ENCODE assay signal across 9 mouse cellular contexts in genomic region chrX:59566017-59566679, GRCm38 (mm10). TPM values are rescaled to one million over a fixed set of nuclear protein-coding genes. Genes with fewer than 3 reads are reported as not detected.
DNase-seq lines count a peak whose midpoint lies in the region; ATAC-seq and TF ChIP-seq lines count a peak whose summit lies in the region.
"Had no signal": no experiment of that assay in that cellular context is flagged by ENCODE, and none has a peak within 500 bp of the region (broad histone marks: within the 10 kb centered on the region; RNA-seq: fewer than 3 reads in every experiment).

No protein-coding gene starts in this region.

- no peak overlapping the region for H3K9ac ChIP-seq in liver, postnatal 0 days (replicated peaks)
- H3K9ac ChIP-seq in forebrain, postnatal 0 days = peak overlapping the region; percentile 64
- H3K9ac ChIP-seq: liver, embryonic 14.5 days had no signal

- no peak for TF ChIP-seq CTCF in liver, postnatal 0 days (IDR thresholded peaks at IDR 0.05; ENCODE audit: low read depth)
- TF ChIP-seq CTCF in cerebellum, adult 2 months (IDR thresholded peaks at IDR 0.05; ENCODE audit: borderline replicate concordance, insufficient read depth, low read depth, low read length) = no peak
- TF ChIP-seq CTCF in forebrain, postnatal 0 days (IDR thresholded peaks at IDR 0.05; ENCODE audit: low read depth) = peak; percentile 45
- TF ChIP-seq CTCF in olfactory bulb, adult 2 months (IDR thresholded peaks at IDR 0.05; ENCODE audit: insufficient read depth, low read depth, low read length) = no peak

- H3K4me2 ChIP-seq in liver, postnatal 0 days (ENCODE audit: low read depth, low read length) = 0 out of 2 replicates have a peak overlapping the region, but pooled peaks have one; percentile 69
- H3K4me2 ChIP-seq in forebrain, postnatal 0 days (ENCODE audit: low read depth) = peak overlapping the region; percentile 52

- no peaks in the 10 kb centered on the region for H3K9me3 ChIP-seq in liver, postnatal 0 days (ENCODE audit: low read length)
- no peaks in the 10 kb centered on the region for H3K9me3 ChIP-seq in forebrain, postnatal 0 days (ENCODE audit: low read length)

- H3K4me1 ChIP-seq in liver, postnatal 0 days (ENCODE audit: insufficient read depth) = no peaks in the 10 kb centered on the region
- 0 out of 2 replicates have a peak, but pooled peaks cover 3% of the 10 kb centered on the region for H3K4me1 ChIP-seq in cerebellum, adult 2 months (ENCODE audit: control insufficient read depth, insufficient read depth, low read length)
- H3K4me1 ChIP-seq in forebrain, postnatal 0 days (ENCODE audit: insufficient read depth) = no peaks in the 10 kb centered on the region
- H3K4me1 ChIP-seq in olfactory bulb, adult 2 months (ENCODE audit: control insufficient read depth, insufficient read depth, low read length) = peaks cover 2% of the 10 kb centered on the region; the same call in 1 of the 2 replicates

- WGBS in liver, postnatal 0 days (ENCODE audit: insufficient replicate concordance) = 33% methylated on average over 18 of the region's 18 CpGs
- WGBS in cerebellum, adult 2 months = 12% methylated on average over 18 of the region's 18 CpGs
- 36% methylated on average over 18 of the region's 18 CpGs for WGBS in forebrain, postnatal 0 days
- 34% methylated on average over 18 of the region's 18 CpGs for WGBS in olfactory bulb, adult 2 months

- H3K36me3 ChIP-seq in liver, postnatal 0 days (replicated peaks; ENCODE audit: insufficient read depth, low read length) = no peaks in the 10 kb centered on the region
- H3K36me3 ChIP-seq in forebrain, postnatal 0 days (ENCODE audit: insufficient read depth) = no peaks in the 10 kb centered on the region

- no peak for DNase-seq in liver, postnatal 0 days
- no peak for DNase-seq in liver
- peak; percentile 45 to 55 for DNase-seq in cerebellum, adult 2 months
- peak; percentile 65 for DNase-seq in forebrain, postnatal 0 days
- DNase-seq in left cerebral cortex, postnatal 25 days (ENCODE audit: low spot score in 2 of 2) = peak; percentile 6 to 8
- no peak for DNase-seq in urinary bladder, postnatal 14 days (ENCODE audit: low spot score)
- DNase-seq in urinary bladder, postnatal 10 days (ENCODE audit: low spot score) = no peak

- intact Hi-C loops in left cerebral cortex, postnatal 25 days (cut with DNase I) = loop anchor here (5.0 kb wide), 2 partner anchors 384 to 836 kb away; no protein-coding TSS in a partner anchor

- no peak for ATAC-seq in liver, postnatal 0 days
- ATAC-seq in forebrain, postnatal 0 days = peak; percentile 68

- no peak overlapping the region for H3K4me3 ChIP-seq in liver, postnatal 0 days (ENCODE audit: low read depth, low read length)
- peak overlapping the region; percentile 86 for H3K4me3 ChIP-seq in cerebellum, adult 2 months (replicated peaks; ENCODE audit: insufficient read depth, low read depth, low read length)
- H3K4me3 ChIP-seq in forebrain, postnatal 0 days (ENCODE audit: low read depth, low read length) = peak overlapping the region; percentile 51
- H3K4me3 ChIP-seq in olfactory bulb, adult 2 months (ENCODE audit: insufficient read depth, low read depth, low read length) = peak overlapping the region; percentile 84

- TF ChIP-seq EP300 in liver, postnatal 0 days (IDR thresholded peaks at IDR 0.05; ENCODE audit: low read depth) = no peak

- H3K27ac ChIP-seq in liver, postnatal 0 days (ENCODE audit: low read depth) = no peak overlapping the region
- peak overlapping the region; percentile 46 for H3K27ac ChIP-seq in cerebellum, adult 2 months (ENCODE audit: insufficient read depth, low read length)
- no peak overlapping the region for H3K27ac ChIP-seq in forebrain, postnatal 0 days (ENCODE audit: low read depth, low read length)
- peak overlapping the region; percentile 90 for H3K27ac ChIP-seq in olfactory bulb, adult 2 months (ENCODE audit: insufficient read depth, low read depth, low read length)
- H3K27ac ChIP-seq: liver, embryonic 14.5 days had no signal

- peaks cover 25% of the 10 kb centered on the region for H3K27me3 ChIP-seq in liver, postnatal 0 days (ENCODE audit: insufficient read depth, low read length)
- no peaks in the 10 kb centered on the region for H3K27me3 ChIP-seq in cerebellum, adult 2 months (ENCODE audit: control insufficient read depth, insufficient read depth, low read length)
- H3K27me3 ChIP-seq in forebrain, postnatal 0 days (ENCODE audit: insufficient read depth, low read length) = no peaks in the 10 kb centered on the region

- no peak for TF ChIP-seq POLR2A in cerebellum, adult 2 months (IDR thresholded peaks at IDR 0.05; ENCODE audit: borderline replicate concordance, insufficient read depth, low read length)
- no peak for TF ChIP-seq POLR2A in olfactory bulb, adult 2 months (IDR thresholded peaks at IDR 0.05; ENCODE audit: insufficient read depth, low read depth, low read length)

RNA-seq across cellular contexts. Expression of gene Fgf13, which starts 1.7 kb away (rescaled TPM):
- polyA plus RNA-seq in liver, postnatal 0 days (2015; fragmentation: Nextera tagmentation; extraction: Ambion mirVana) = 0.50 and 0.62 TPM in 2 replicates
- polyA plus RNA-seq in cerebellum, adult 2 months (2012; rRNA removed) = 40.3 and 44.0 TPM in 2 replicates
- 168 and 187 TPM in 2 replicates for total RNA-seq in forebrain, postnatal 0 days (2014; rRNA removed)
- polyA plus RNA-seq in forebrain, postnatal 0 days (2015; fragmentation: Nextera tagmentation; extraction: Ambion mirVana) = 154 and 236 TPM in 2 replicates
- total RNA-seq in left cerebral cortex, postnatal 25 days (2021) = 100 to 1,000 TPM; 163 to 167 TPM
- polyA plus RNA-seq in olfactory bulb, adult 2 months (2012; ENCODE audit: insufficient read depth, insufficient read length, low replicate concordance, missing spikeins) = not detected in 2 replicates

Comparison
In these comparisons a context has a peak if more than half of its experiments do, and no peak if none do; other contexts are left out.
1. DNase-seq: peak in cerebellum, adult 2 months (2 of 2), forebrain, postnatal 0 days (single experiment) and left cerebral cortex, postnatal 25 days (2 of 2); none in liver, postnatal 0 days (single experiment), liver (single experiment), urinary bladder, postnatal 14 days (single experiment) and urinary bladder, postnatal 10 days (single experiment).
2. H3K27ac ChIP-seq: peak in cerebellum, adult 2 months (single experiment) and olfactory bulb, adult 2 months (single experiment); none in liver, postnatal 0 days (single experiment) and forebrain, postnatal 0 days (single experiment).